Comparison of ENCODE assay signal across 21 mouse cellular contexts in the genomic region with DNA sequence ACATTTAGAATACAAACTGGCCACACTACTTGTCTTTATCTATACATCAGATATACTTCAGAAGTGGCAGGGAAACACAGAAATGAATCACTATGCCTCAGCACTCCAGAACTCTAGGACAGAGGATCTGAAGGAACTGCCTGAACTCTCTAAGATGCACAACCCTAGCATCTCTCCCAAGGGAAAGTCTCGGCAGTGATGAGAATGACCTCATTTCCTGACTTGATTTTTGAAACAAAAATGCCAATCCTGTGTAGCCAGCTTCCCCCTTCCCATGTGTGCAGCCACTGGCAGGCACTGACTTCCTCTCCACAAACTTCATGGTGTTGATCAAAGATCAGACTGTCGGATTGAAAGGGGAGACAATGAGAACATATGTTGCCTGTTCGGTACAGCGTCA.
DNase-seq lines count a peak whose midpoint lies in the region; ATAC-seq lines count a peak whose summit lies in the region.
"Had no signal": no experiment of that assay in that cellular context is flagged by ENCODE, and none has a peak within 500 bp of the region (broad histone marks: within the 10 kb centered on the region; RNA-seq: fewer than 3 reads in every experiment).

No protein-coding gene starts in this region.

- H3K9me3 ChIP-seq in heart, embryonic 10.5 days = no peaks in the 10 kb centered on the region
- no peaks in the 10 kb centered on the region for H3K9me3 ChIP-seq in lung, embryonic 15.5 days
- H3K9me3 ChIP-seq in embryonic facial prominence, embryonic 14.5 days (ENCODE audit: control insufficient read depth, low read length) = no peaks in the 10 kb centered on the region
- H3K9me3 ChIP-seq: embryonic facial prominence, embryonic 13.5 days; hindbrain, embryonic 13.5 days; neural tube, embryonic 12.5 days had no signal

- DNase-seq in heart, adult 11 months = peak; percentile 90
- DNase-seq in heart, embryonic 10.5 days (ENCODE audit: low spot score) = no peak
- no peak for DNase-seq in lung, postnatal 4 days
- peak; percentile 31 for DNase-seq in embryonic facial prominence, embryonic 14.5 days (ENCODE audit: low spot score)
- peak; percentile 11 for DNase-seq in splenic B cell, adult 2 months (ENCODE audit: low read depth, low spot score)
- DNase-seq in right cerebral cortex, postnatal 14 days = no peak
- DNase-seq in spleen, postnatal 36 days (ENCODE audit: low spot score in 2 of 2) = no peak
- DNase-seq: adrenal gland, postnatal 14 days; cerebellum, adult 2 months; forebrain, postnatal 0 days; gastrocnemius, postnatal 10 days; heart, adult 2 months; kidney, adult 8-10 months; kidney, postnatal 36 days; layer of hippocampus, adult 9-11 months; thymus, postnatal 14 days had no signal

- H3K27ac ChIP-seq in heart, embryonic 10.5 days = no peak overlapping the region
- 0 out of 2 replicates have a peak overlapping the region, but pooled peaks have one; percentile 18 for H3K27ac ChIP-seq in lung, embryonic 15.5 days
- H3K27ac ChIP-seq in embryonic facial prominence, embryonic 14.5 days (replicated peaks; ENCODE audit: low read depth, low read length) = no peak overlapping the region
- H3K27ac ChIP-seq: embryonic facial prominence, embryonic 13.5 days; heart, adult 2 months; hindbrain, embryonic 13.5 days; neural tube, embryonic 12.5 days had no signal

- H3K4me3 ChIP-seq in heart, embryonic 10.5 days = no peak overlapping the region
- H3K4me3 ChIP-seq in lung, embryonic 15.5 days = no peak overlapping the region
- H3K4me3 ChIP-seq in embryonic facial prominence, embryonic 14.5 days (ENCODE audit: low read depth, low read length) = no peak overlapping the region
- H3K4me3 ChIP-seq: embryonic facial prominence, embryonic 13.5 days; heart, adult 2 months; hindbrain, embryonic 13.5 days; neural tube, embryonic 12.5 days had no signal

- H3K4me1 ChIP-seq in heart, embryonic 10.5 days = peaks cover 10% of the 10 kb centered on the region
- peaks cover 22% of the 10 kb centered on the region for H3K4me1 ChIP-seq in lung, embryonic 15.5 days
- H3K4me1 ChIP-seq in embryonic facial prominence, embryonic 14.5 days (ENCODE audit: control insufficient read depth, insufficient read depth, low read length) = peaks cover 4% of the 10 kb centered on the region

- 59% methylated on average over 4 of the region's 4 CpGs for WGBS in heart, embryonic 10.5 days
- 55% methylated on average over 4 of the region's 4 CpGs for WGBS in lung, embryonic 15.5 days
- WGBS in embryonic facial prominence, embryonic 14.5 days = 30% methylated on average over 4 of the region's 4 CpGs

- no peak for ATAC-seq in lung, embryonic 15.5 days (ENCODE audit: borderline replicate concordance, extremely low read depth, low FRiP score, low TSS enrichment)
- no peak for ATAC-seq in embryonic facial prominence, embryonic 14.5 days (ENCODE audit: low read depth)
- ATAC-seq: forebrain, postnatal 0 days had no signal

- no peaks in the 10 kb centered on the region for H3K27me3 ChIP-seq in heart, embryonic 10.5 days (ENCODE audit: insufficient read depth, poor library complexity, severe bottlenecking)
- H3K27me3 ChIP-seq in lung, embryonic 15.5 days = no peaks in the 10 kb centered on the region
- no peaks in the 10 kb centered on the region for H3K27me3 ChIP-seq in embryonic facial prominence, embryonic 14.5 days (replicated peaks; ENCODE audit: control insufficient read depth, insufficient read depth, low read length)
- H3K27me3 ChIP-seq in splenic B cell, adult 2 months (ENCODE audit: control insufficient read depth, insufficient read depth, low read length, poor library complexity, severe bottlenecking) = no peaks in the 10 kb centered on the region
- H3K27me3 ChIP-seq: embryonic facial prominence, embryonic 13.5 days; hindbrain, embryonic 13.5 days; neural tube, embryonic 12.5 days had no signal

- no peak overlapping the region for H3K9ac ChIP-seq in lung, embryonic 15.5 days
- H3K9ac ChIP-seq in embryonic facial prominence, embryonic 14.5 days (ENCODE audit: low read depth, low read length) = no peak overlapping the region
- H3K9ac ChIP-seq: embryonic facial prominence, embryonic 13.5 days; forebrain, postnatal 0 days; hindbrain, embryonic 13.5 days; neural tube, embryonic 12.5 days had no signal

- no peak overlapping the region for H3K4me2 ChIP-seq in lung, embryonic 15.5 days
- H3K4me2 ChIP-seq in embryonic facial prominence, embryonic 14.5 days (ENCODE audit: low read depth, low read length) = no peak overlapping the region
- H3K4me2 ChIP-seq: embryonic facial prominence, embryonic 13.5 days; hindbrain, embryonic 13.5 days; liver, embryonic 11.5 days; neural tube, embryonic 12.5 days had no signal

- no peaks in the 10 kb centered on the region for H3K36me3 ChIP-seq in heart, embryonic 10.5 days
- H3K36me3 ChIP-seq in lung, embryonic 15.5 days = no peaks in the 10 kb centered on the region
- no peaks in the 10 kb centered on the region for H3K36me3 ChIP-seq in embryonic facial prominence, embryonic 14.5 days (ENCODE audit: control insufficient read depth, insufficient read depth, low read length)
- no peaks in the 10 kb centered on the region for H3K36me3 ChIP-seq in splenic B cell, adult 2 months (ENCODE audit: control insufficient read depth, insufficient read depth, low read length, poor library complexity, severe bottlenecking)
- H3K36me3 ChIP-seq: embryonic facial prominence, embryonic 13.5 days; hindbrain, embryonic 13.5 days; neural tube, embryonic 12.5 days had no signal

Comparison
In these comparisons a context has a peak if more than half of its experiments do, and no peak if none do; other contexts are left out.
1. DNase-seq: peak in heart, adult 11 months (single experiment), embryonic facial prominence, embryonic 14.5 days (single experiment) and splenic B cell, adult 2 months (single experiment); none in heart, embryonic 10.5 days (single experiment), lung, postnatal 4 days (0 of 2), right cerebral cortex, postnatal 14 days (single experiment) and spleen, postnatal 36 days (0 of 2).